Mouse (Mus musculus) hindbrain, embryonic 16.5 days (tissue): ENCODE data around the gene H2-DMa. TPM values are rescaled to one million over a fixed set of nuclear protein-coding genes. Genes with fewer than 3 reads are reported as not detected.
A peak's percentile ranks its signal among the peaks of the same experiment; 100 is the strongest.

ENCODE experiments used
- ATAC-seq: fragments of 200-750 bp; cut with Nextera tagmentation; 2 replicates; pipeline ENCODE4 v1.8.0; 2017; ENCODE audit warnings: moderate TSS enrichment, moderate library complexity
- H3K27ac ChIP-seq: fragments of 300-500 bp; sonication (generic); 2 replicates; pipeline ENCODE4 v1.5.1; 2014; ENCODE audit warnings: low read depth, mild to moderate bottlenecking, control low read depth, low read length, moderate library complexity
- H3K27me3 ChIP-seq: fragments of 300-500 bp; sonication (generic); replicated peaks from 2 replicates; pipeline ENCODE4 v1.6.1; 2014; ENCODE audit warnings: low read length; ENCODE audit not compliant: control insufficient read depth, insufficient read depth
- H3K36me3 ChIP-seq: fragments of 300-500 bp; sonication (generic); 2 replicates; pipeline ENCODE4 v1.6.1; 2014; ENCODE audit warnings: mild to moderate bottlenecking, low read length, moderate library complexity, mixed read lengths; ENCODE audit not compliant: control insufficient read depth, insufficient read depth
- H3K4me1 ChIP-seq: fragments of 300-500 bp; sonication (generic); 2 replicates; pipeline ENCODE4 v1.6.1; 2014; ENCODE audit warnings: low read depth, low read length; ENCODE audit not compliant: control insufficient read depth, insufficient read depth
- H3K4me2 ChIP-seq: fragments of 300-500 bp; sonication (generic); 2 replicates; pipeline ENCODE4 v1.6.1; 2014; ENCODE audit warnings: mild to moderate bottlenecking, low read length, control low read depth, moderate library complexity
- H3K4me3 ChIP-seq: fragments of 300-500 bp; sonication (generic); 2 replicates; pipeline ENCODE4 v1.5.1; 2014; ENCODE audit warnings: mild to moderate bottlenecking, low read length, control low read depth, moderate library complexity
- H3K9ac ChIP-seq: fragments of 300-500 bp; sonication (generic); 2 replicates; pipeline ENCODE4 v1.6.1; 2014; ENCODE audit warnings: low read depth, mild to moderate bottlenecking, control low read depth, low read length, moderate library complexity
- H3K9me3 ChIP-seq: fragments of 300-500 bp; sonication (generic); 2 replicates; pipeline ENCODE4 v1.6.1; 2014; ENCODE audit warnings: mild to moderate bottlenecking, low read length, moderate library complexity; ENCODE audit not compliant: control insufficient read depth
- WGBS: fragments of 180-500 bp; shearing (Covaris S2); extraction: QIAGEN DNeasy Blood & Tissue Kit; methylation state at CpG from one replicate; pipeline ENCODE4 v1.1.7; 2014; 5-methylcytosine and 5-hydroxymethylcytosine counted together
- polyA plus RNA-seq: library from polyadenylated mRNA; unstranded; fragments of >200 nt; fragmentation: Nextera tagmentation; extraction: Ambion mirVana; gene quantifications from 2 replicates; pipeline ENCODE4 v1.2.1, GENCODE M21; 2015

H2-DMa gene
- polyA plus RNA-seq, 1 experiment from 2014 or later, result 20.9 TPM

- 75% methylated on average over 4 of the region's 4 CpGs for WGBS
- no peak overlapping the region for H3K9ac ChIP-seq
- ATAC-seq, result no peak
- H3K4me3 ChIP-seq, result no peak overlapping the region
- H3K9me3 ChIP-seq, result no peaks in the 10 kb centered on the region; the same call in none of the 2 replicates
- H3K27me3 ChIP-seq, result no peaks in the 10 kb centered on the region
- H3K27ac ChIP-seq, result no peak overlapping the region
- H3K36me3 ChIP-seq, result no peaks in the 10 kb centered on the region
- no peaks in the 10 kb centered on the region for H3K4me1 ChIP-seq
- H3K4me2 ChIP-seq, result no peak overlapping the region
These were observed 57.8 kb downstream of the H2-DMa start for GRCm38 (mm10) chr17:34177179-34177578.

- ATAC-seq, result no peak
- WGBS, result 70% methylated on average over 6 of the region's 6 CpGs
- Histone ChIP-seq H3K27ac (no peak overlapping the region), H3K36me3 (no peaks in the 10 kb centered on the region), H3K27me3 (0 out of 2 replicates have a peak, but pooled peaks cover 2% of the 10 kb centered on the region), H3K9me3 (no peaks in the 10 kb centered on the region; the same call in none of the 2 replicates), H3K4me2 (no peak overlapping the region), H3K4me1 (no peaks in the 10 kb centered on the region), H3K4me3 (no peak overlapping the region), H3K9ac (no peak overlapping the region)
These were observed 59.7 kb downstream of the H2-DMa start for GRCm38 (mm10) chr17:34179019-34179418.

GRCm38 (mm10) chr17:34179913-34180859 lies 60.8 kb downstream of the H2-DMa start:
- Histone ChIP-seq H3K9me3 (no peaks in the 10 kb centered on the region; the same call in none of the 2 replicates), H3K27ac (no peak overlapping the region), H3K27me3 (0 out of 2 replicates have a peak, but pooled peaks cover 2% of the 10 kb centered on the region), H3K4me1 (no peaks in the 10 kb centered on the region), H3K9ac (no peak overlapping the region), H3K4me2 (no peak overlapping the region), H3K36me3 (no peaks in the 10 kb centered on the region), H3K4me3 (no peak overlapping the region)
- no peak for ATAC-seq
- 75% methylated on average over 13 of the region's 13 CpGs for WGBS

- Histone ChIP-seq H3K4me1 (peaks cover 12% of the 10 kb centered on the region), H3K4me2 (no peak overlapping the region), H3K9me3 (no peaks in the 10 kb centered on the region), H3K36me3 (no peaks in the 10 kb centered on the region), H3K9ac (no peak overlapping the region), H3K27ac (no peak overlapping the region), H3K4me3 (no peak overlapping the region), H3K27me3 (peaks cover 20% of the 10 kb centered on the region)
- WGBS, result 83% methylated on average over 15 of the region's 15 CpGs
- ATAC-seq, result no peak
These were observed 64.4 kb downstream of the H2-DMa start for GRCm38 (mm10) chr17:34183564-34184219.

- H3K27me3 ChIP-seq, result peaks cover 33% of the 10 kb centered on the region
- H3K4me3 ChIP-seq, result no peak overlapping the region
- no peak overlapping the region for H3K27ac ChIP-seq
- H3K9ac ChIP-seq, result no peak overlapping the region
- H3K9me3 ChIP-seq, result no peaks in the 10 kb centered on the region
- no peaks in the 10 kb centered on the region for H3K36me3 ChIP-seq
- no peak for ATAC-seq
- WGBS, result 92% methylated on average over 9 of the region's 9 CpGs
- peaks cover 12% of the 10 kb centered on the region for H3K4me1 ChIP-seq
- H3K4me2 ChIP-seq, result no peak overlapping the region
These were observed 66.2 kb downstream of the H2-DMa start for GRCm38 (mm10) chr17:34185526-34185925.

GRCm38 (mm10) chr17:34186885-34187260 lies 67.5 kb downstream of the H2-DMa start:
- peak overlapping the region; percentile 68 for H3K9ac ChIP-seq
- H3K4me2 ChIP-seq, result peak overlapping the region; percentile 94
- no peaks in the 10 kb centered on the region for H3K9me3 ChIP-seq
- H3K4me1 ChIP-seq, result peaks cover 12% of the 10 kb centered on the region
- peak; percentile 71 for ATAC-seq
- no peaks in the 10 kb centered on the region for H3K36me3 ChIP-seq
- WGBS, result 3% methylated on average over 14 of the region's 14 CpGs
- H3K27ac ChIP-seq, result no peak overlapping the region
- peaks cover 38% of the 10 kb centered on the region for H3K27me3 ChIP-seq
- peak overlapping the region; percentile 54 for H3K4me3 ChIP-seq

GRCm38 (mm10) chr17:34187261-34187916 lies 68.0 kb downstream of the H2-DMa start, which contains the start of the genes Tap1 and Psmb9:
Gene Tap1, plus strand, starts transcription at chr17:34187553.
Gene Psmb9, minus strand, starts transcription at chr17:34187764.
- under 1% methylated on average over 46 of the region's 46 CpGs for WGBS
- Histone ChIP-seq H3K27ac (peak within 1 kb of the TSS; percentile 39; the same call in 1 of the 2 replicates), H3K9me3 (no peaks in the 10 kb centered on the region), H3K4me2 (peak within 1 kb of the TSS; percentile 94), H3K4me1 (peaks cover 12% of the 10 kb centered on the region), H3K4me3 (peak within 1 kb of the TSS; percentile 54), H3K36me3 (no peaks in the 10 kb centered on the region), H3K27me3 (peaks cover 38% of the 10 kb centered on the region), H3K9ac (peak within 1 kb of the TSS; percentile 68)
- peak; percentile 97 for ATAC-seq

GRCm38 (mm10) chr17:34188010-34188409 lies 68.7 kb downstream of the H2-DMa start:
- no peak for ATAC-seq

More at GRCm38 (mm10) chr17:34188010-34188409, 68.7 kb downstream of the H2-DMa start:
- Histone ChIP-seq H3K9ac (peak overlapping the region; percentile 68), H3K9me3 (no peaks in the 10 kb centered on the region), H3K4me2 (peak overlapping the region; percentile 94), H3K4me1 (peaks cover 12% of the 10 kb centered on the region), H3K27ac (no peak overlapping the region), H3K4me3 (peak overlapping the region; percentile 54), H3K36me3 (no peaks in the 10 kb centered on the region), H3K27me3 (peaks cover 43% of the 10 kb centered on the region)
- 3% methylated on average over 20 of the region's 20 CpGs for WGBS
